Mouse (Mus musculus) CH12.LX (cell line): ENCODE data around the gene Gpcpd1.

Source experiments
- CTCF ChIP-seq, 2 experiments: IDR thresholded peaks in 1 of 2; conservative IDR thresholded peaks in 1 of 2; 2 replicates each; pipeline ENCODE4 v1.5.1; 2011 to 2012; ENCODE audit warnings: low read depth in 2 of 2, low read length in 2 of 2, improper control_type of control experiment in 1 of 2, inconsistent platforms in 1 of 2, mild to moderate bottlenecking in 1 of 2, moderate library complexity in 1 of 2
- E2F4 ChIP-seq: IDR thresholded peaks from 2 replicates; pipeline ENCODE4 v1.6.1; 2011; ENCODE audit warnings: low read depth, low read length, improper control_type of control experiment; ENCODE audit not compliant: insufficient replicate concordance
- MAX ChIP-seq: IDR thresholded peaks from 2 replicates; pipeline ENCODE4 v1.6.1; 2011; ENCODE audit warnings: low read length, improper control_type of control experiment
- MAZ ChIP-seq: IDR thresholded peaks from 2 replicates; pipeline ENCODE4 v1.6.1; 2012; ENCODE audit warnings: low read depth, mild to moderate bottlenecking, inconsistent platforms, low read length, improper control_type of control experiment, moderate library complexity
- NRF1 ChIP-seq: IDR thresholded peaks from 2 replicates; pipeline ENCODE4 v1.6.1; 2014; ENCODE audit warnings: low read depth, mild to moderate bottlenecking, inconsistent platforms, low read length, improper control_type of control experiment, moderate library complexity
- POLR2A ChIP-seq: IDR thresholded peaks from 2 replicates; pipeline ENCODE4 v1.6.1; 2011; ENCODE audit warnings: low read depth, mild to moderate bottlenecking, improper control_type of control experiment, low read length
- POLR2AphosphoS2 ChIP-seq: IDR thresholded peaks from 2 replicates; pipeline ENCODE4 v1.6.1; 2011; ENCODE audit warnings: low read depth, low read length, improper control_type of control experiment
- RCOR1 ChIP-seq: conservative IDR thresholded peaks from 2 replicates; pipeline ENCODE4 v1.6.1; 2012; ENCODE audit warnings: low read depth, mild to moderate bottlenecking, inconsistent platforms, low read length, improper control_type of control experiment
- SMC3 ChIP-seq: IDR thresholded peaks from 2 replicates; pipeline ENCODE4 v1.6.1; 2011; ENCODE audit warnings: low read depth, low read length, improper control_type of control experiment
- TCF12 ChIP-seq: IDR thresholded peaks from 2 replicates; pipeline ENCODE4 v1.6.1; 2014; ENCODE audit warnings: low read depth, mild to moderate bottlenecking, inconsistent platforms, low read length, improper control_type of control experiment
- USF1 ChIP-seq: IDR thresholded peaks from 2 replicates; pipeline ENCODE4 v1.6.1; 2014; ENCODE audit warnings: low read depth, mild to moderate bottlenecking, inconsistent platforms, low read length, improper control_type of control experiment

- TF ChIP-seq MAX (no peak), CTCF (conservative IDR thresholded peaks at IDR 0.05 in 1 of 2, IDR thresholded peaks at IDR 0.05 in 1 of 2; ENCODE audit: low read depth in 2 of 2, low read length in 2 of 2) (no peak), E2F4 (no peak), TCF12 (no peak), MAZ (no peak), SMC3 (no peak), NRF1 (no peak), POLR2AphosphoS2 (no peak), POLR2A (no peak), USF1 (no peak), RCOR1 (no peak)
These were observed 76.3 kb downstream of the Gpcpd1 start for GRCm38 (mm10) chr2:132511011-132511818.
